Mouse (Mus musculus) liver, embryonic 14.5 days (tissue): ENCODE data around the gene Naa40.

ENCODE experiments used
- CTCF ChIP-seq: IDR thresholded peaks from 2 replicates; pipeline ENCODE4 v1.5.1; 2016; ENCODE audit warnings: antibody characterized with exemption, low read depth, control low read depth
- EP300 ChIP-seq: IDR thresholded peaks from 2 replicates; pipeline ENCODE4 v1.6.1; 2016; ENCODE audit warnings: antibody characterized with exemption, low read depth

- no peak for TF ChIP-seq CTCF
- no peak for TF ChIP-seq EP300
Measured at GRCm38 (mm10) chr19:7262592-7262991, 21.6 kb upstream of the Naa40 start.
